Mouse (Mus musculus) hindbrain, embryonic 13.5 days (tissue): Measurements from ENCODE around the gene Basp1. TPM values are rescaled to one million over a fixed set of nuclear protein-coding genes. Genes with fewer than 3 reads are reported as not detected.
A peak's percentile ranks its signal among the peaks of the same experiment; 100 is the strongest.

Source experiments
- ATAC-seq: fragments of 200-750 bp; cut with Nextera tagmentation; 2 replicates; pipeline ENCODE4 v1.8.0; 2017; ENCODE audit warnings: moderate TSS enrichment; ENCODE audit not compliant: low FRiP score
- H3K27ac ChIP-seq: fragments of 300-500 bp; sonication (generic); 2 replicates; pipeline ENCODE4 v1.5.1; 2015; ENCODE audit warnings: inconsistent platforms, mild to moderate bottlenecking, moderate library complexity
- H3K27me3 ChIP-seq: fragments of 300-500 bp; sonication (generic); 2 replicates; pipeline ENCODE4 v1.6.1; 2015; ENCODE audit warnings: mild to moderate bottlenecking, inconsistent platforms
- H3K36me3 ChIP-seq: fragments of 300-500 bp; sonication (generic); 2 replicates; pipeline ENCODE4 v1.6.1; 2015; ENCODE audit warnings: mild to moderate bottlenecking, inconsistent platforms
- H3K4me1 ChIP-seq: fragments of 300-500 bp; sonication (generic); replicated peaks from 2 replicates; pipeline ENCODE4 v1.6.1; 2015; ENCODE audit warnings: inconsistent platforms
- H3K4me2 ChIP-seq: fragments of 300-500 bp; sonication (generic); 2 replicates; pipeline ENCODE4 v1.6.1; 2015; ENCODE audit warnings: inconsistent platforms, mild to moderate bottlenecking, moderate library complexity
- H3K4me3 ChIP-seq: fragments of 300-500 bp; sonication (generic); 2 replicates; pipeline ENCODE4 v1.5.1; 2015; ENCODE audit warnings: mild to moderate bottlenecking, inconsistent platforms
- H3K9ac ChIP-seq: fragments of 300-500 bp; sonication (generic); 2 replicates; pipeline ENCODE4 v1.6.1; 2015; ENCODE audit warnings: mild to moderate bottlenecking, inconsistent platforms
- H3K9me3 ChIP-seq: fragments of 300-500 bp; sonication (generic); 2 replicates; pipeline ENCODE4 v1.6.1; 2016; ENCODE audit warnings: inconsistent platforms
- WGBS: fragments of 180-500 bp; shearing (Covaris S2); methylation state at CpG from one replicate; pipeline ENCODE4 v1.1.7; 2015; 5-methylcytosine and 5-hydroxymethylcytosine counted together
- polyA plus RNA-seq: library from polyadenylated mRNA; unstranded; fragments of >200 nt; fragmentation: Nextera tagmentation; extraction: Ambion mirVana; gene quantifications from 2 replicates; pipeline ENCODE4 v1.2.1, GENCODE M21; 2015

The Basp1 gene
- polyA plus RNA-seq, 1 experiment from 2014 or later = 215 TPM

DNA sequence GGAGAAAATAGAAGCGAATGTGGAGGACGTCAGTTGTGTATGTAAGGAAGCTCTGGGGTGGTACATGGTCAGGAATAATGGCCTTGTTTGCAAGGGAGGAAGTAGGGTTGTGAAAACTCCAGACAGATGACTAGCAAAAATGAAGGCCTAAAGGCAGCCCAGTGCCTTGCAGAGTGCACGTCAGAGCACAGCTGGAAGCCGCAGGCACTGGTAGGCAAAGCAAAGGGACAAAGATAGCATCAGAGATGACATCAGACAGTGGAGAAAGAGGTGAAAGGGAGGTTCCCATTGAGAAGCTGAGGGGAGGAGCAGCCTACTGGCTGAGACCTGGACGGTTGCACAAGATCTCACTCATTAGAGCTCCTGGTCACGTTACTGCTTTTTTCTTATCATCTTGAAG, 58.8 kb downstream of the Basp1 start:
- ATAC-seq = no peak
- H3K4me3 ChIP-seq = no peak overlapping the region
- no peaks in the 10 kb centered on the region for H3K9me3 ChIP-seq
- H3K36me3 ChIP-seq = no peaks in the 10 kb centered on the region
- H3K27ac ChIP-seq = no peak overlapping the region
- 76% methylated on average over 6 of the region's 6 CpGs for WGBS
- H3K9ac ChIP-seq = no peak overlapping the region
- H3K4me1 ChIP-seq = peaks cover 12% of the 10 kb centered on the region
- no peak overlapping the region for H3K4me2 ChIP-seq
- no peaks in the 10 kb centered on the region for H3K27me3 ChIP-seq

DNA sequence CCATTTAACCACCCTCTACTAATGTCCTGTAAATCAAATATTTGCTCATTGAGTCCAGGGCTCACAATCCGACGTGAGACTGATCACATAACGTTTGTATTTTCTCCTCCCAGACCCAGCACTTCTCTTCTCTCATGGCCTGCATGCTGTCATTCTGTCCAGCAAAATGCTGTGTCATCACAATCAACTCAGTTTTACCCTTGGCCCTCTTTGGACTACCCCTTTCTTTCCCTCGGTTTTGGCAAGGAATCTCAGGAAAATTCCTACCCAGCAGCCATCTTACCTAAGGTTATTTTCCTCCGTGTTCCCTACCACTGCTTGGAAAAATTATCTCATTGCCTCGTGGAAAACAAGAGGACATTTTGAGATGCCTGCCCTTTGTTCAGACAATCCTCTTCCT, 60.1 kb downstream of the Basp1 start:
- ATAC-seq = no peak
- H3K4me3 ChIP-seq = no peak overlapping the region
- no peak overlapping the region for H3K27ac ChIP-seq
- no peaks in the 10 kb centered on the region for H3K36me3 ChIP-seq
- no peaks in the 10 kb centered on the region for H3K27me3 ChIP-seq
- peaks cover 5% of the 10 kb centered on the region; the same call in 1 of the 2 replicates for H3K4me1 ChIP-seq
- no peaks in the 10 kb centered on the region for H3K9me3 ChIP-seq
- H3K9ac ChIP-seq = no peak overlapping the region
- 88% methylated on average over 6 of the region's 6 CpGs for WGBS
- H3K4me2 ChIP-seq = no peak overlapping the region

DNA sequence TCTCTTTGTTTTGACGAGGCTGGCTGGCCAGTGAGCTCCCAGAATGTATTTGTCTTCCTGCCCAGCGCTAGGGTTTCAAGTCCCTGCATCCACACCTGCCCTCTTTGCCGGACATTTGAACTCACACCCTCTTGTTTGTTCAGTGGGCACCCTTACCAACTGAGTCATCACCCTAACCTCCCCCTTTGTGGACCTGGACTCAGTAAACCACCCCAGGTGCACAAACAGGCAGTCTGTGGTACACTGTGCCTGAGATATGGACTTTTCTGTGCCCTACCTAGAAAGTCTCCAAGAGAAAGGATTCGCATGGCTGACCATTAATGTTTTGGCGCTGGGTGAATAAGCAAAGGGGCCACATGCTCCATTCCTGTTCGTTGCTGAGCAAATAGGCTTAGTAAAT, 70.3 kb downstream of the Basp1 start:
- ATAC-seq = 0 out of 2 replicates have a peak, but pooled peaks have one; percentile 36

DNA sequence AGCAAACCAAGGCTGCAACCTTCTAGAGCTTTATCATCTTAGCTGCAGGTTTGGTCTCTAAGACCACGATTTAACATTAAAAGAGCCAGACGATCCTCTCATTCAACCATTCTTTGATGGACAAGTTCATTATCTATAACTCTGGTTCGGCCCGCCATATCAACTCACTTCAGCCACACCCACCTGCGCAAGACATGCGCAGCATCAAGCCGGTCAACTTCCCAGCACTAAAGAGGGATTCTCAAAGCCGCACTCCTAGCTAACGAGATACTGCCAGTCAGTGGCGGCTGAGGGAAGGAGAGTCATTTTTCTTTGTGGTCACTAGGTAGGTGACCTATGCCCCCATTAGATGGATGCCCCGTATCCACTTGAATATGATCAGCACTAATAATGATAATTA, 78.3 kb downstream of the Basp1 start:
- 87% methylated on average over 11 of the region's 11 CpGs for WGBS
- H3K4me2 ChIP-seq = no peak overlapping the region
- ATAC-seq = no peak

More for the DNA sequence above, 70.3 kb downstream of the Basp1 start:
- H3K27me3 ChIP-seq = no peaks in the 10 kb centered on the region
- H3K4me2 ChIP-seq = no peak overlapping the region
- no peaks in the 10 kb centered on the region for H3K9me3 ChIP-seq
- H3K4me3 ChIP-seq = no peak overlapping the region
- no peak overlapping the region for H3K27ac ChIP-seq
- H3K9ac ChIP-seq = no peak overlapping the region
- WGBS = 60% methylated on average over 6 of the region's 6 CpGs
- no peaks in the 10 kb centered on the region for H3K36me3 ChIP-seq
- H3K4me1 ChIP-seq = no peaks in the 10 kb centered on the region

DNA sequence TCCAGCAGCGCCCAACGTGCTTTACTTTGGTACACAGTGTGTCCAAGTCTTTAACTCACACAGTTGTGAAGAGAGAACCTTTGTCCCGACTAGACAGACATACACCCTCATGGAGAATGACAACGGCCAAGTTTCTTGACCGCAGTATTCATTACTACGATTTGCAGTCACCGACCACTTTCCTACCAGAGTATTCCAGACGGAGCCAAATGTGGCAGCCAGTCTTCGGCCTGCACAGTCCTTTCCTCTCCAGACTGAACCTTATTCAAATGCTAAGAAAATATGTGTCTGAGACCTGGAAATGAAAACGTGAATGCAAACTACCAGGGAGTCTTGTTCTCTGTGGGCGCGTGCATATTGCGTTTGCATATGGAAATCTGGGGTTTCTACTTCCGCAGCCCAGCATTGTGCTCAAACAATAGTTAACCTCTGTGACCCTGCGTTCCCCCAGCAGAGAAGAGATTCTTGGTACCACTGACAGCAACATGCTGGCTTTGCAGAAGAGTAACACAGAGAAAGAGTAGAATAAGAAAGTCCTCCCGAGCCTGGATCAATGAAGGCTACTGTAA, 81.6 kb downstream of the Basp1 start:
- no peak for ATAC-seq
- Histone ChIP-seq H3K36me3 (no peaks in the 10 kb centered on the region), H3K4me3 (no peak overlapping the region), H3K27me3 (no peaks in the 10 kb centered on the region), H3K9ac (no peak overlapping the region), H3K4me2 (no peak overlapping the region), H3K27ac (no peak overlapping the region), H3K4me1 (peaks cover 7% of the 10 kb centered on the region; the same call in 1 of the 2 replicates), H3K9me3 (no peaks in the 10 kb centered on the region)
- 29% methylated on average over 16 of the region's 16 CpGs for WGBS

More for the DNA sequence above, 78.3 kb downstream of the Basp1 start:
- H3K27me3 ChIP-seq = no peaks in the 10 kb centered on the region
- H3K4me1 ChIP-seq = peaks cover 7% of the 10 kb centered on the region; the same call in 1 of the 2 replicates
- no peak overlapping the region for H3K4me3 ChIP-seq
- H3K27ac ChIP-seq = no peak overlapping the region
- no peaks in the 10 kb centered on the region for H3K36me3 ChIP-seq
- no peaks in the 10 kb centered on the region for H3K9me3 ChIP-seq
- H3K9ac ChIP-seq = no peak overlapping the region

DNA sequence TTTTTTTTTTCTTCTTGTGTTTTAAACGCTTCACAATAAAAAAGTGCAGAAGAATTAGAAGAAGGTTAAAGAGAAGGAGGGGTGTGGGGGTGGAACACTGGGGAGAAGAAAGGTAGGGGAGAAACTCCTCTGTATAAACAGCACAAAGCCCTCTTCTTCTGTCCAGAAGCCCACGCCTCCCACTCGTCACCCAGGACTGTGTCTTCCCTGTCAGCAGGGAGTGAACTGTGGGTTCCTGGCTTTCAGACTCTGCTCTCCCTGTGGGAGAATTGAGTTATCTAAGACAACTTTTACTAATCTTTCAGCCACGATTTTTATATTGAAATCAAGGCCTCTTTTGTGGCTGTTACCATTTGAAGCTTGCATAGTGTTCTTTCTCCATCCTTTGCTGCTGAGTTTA, 82.6 kb downstream of the Basp1 start:
- H3K9me3 ChIP-seq = no peaks in the 10 kb centered on the region
- 59% methylated on average over 4 of the region's 4 CpGs for WGBS
- H3K9ac ChIP-seq = no peak overlapping the region
- H3K36me3 ChIP-seq = no peaks in the 10 kb centered on the region
- peaks cover 7% of the 10 kb centered on the region; the same call in 1 of the 2 replicates for H3K4me1 ChIP-seq
- no peak overlapping the region for H3K4me2 ChIP-seq
- H3K27ac ChIP-seq = no peak overlapping the region
- no peak for ATAC-seq
- H3K4me3 ChIP-seq = no peak overlapping the region
- no peaks in the 10 kb centered on the region for H3K27me3 ChIP-seq

DNA sequence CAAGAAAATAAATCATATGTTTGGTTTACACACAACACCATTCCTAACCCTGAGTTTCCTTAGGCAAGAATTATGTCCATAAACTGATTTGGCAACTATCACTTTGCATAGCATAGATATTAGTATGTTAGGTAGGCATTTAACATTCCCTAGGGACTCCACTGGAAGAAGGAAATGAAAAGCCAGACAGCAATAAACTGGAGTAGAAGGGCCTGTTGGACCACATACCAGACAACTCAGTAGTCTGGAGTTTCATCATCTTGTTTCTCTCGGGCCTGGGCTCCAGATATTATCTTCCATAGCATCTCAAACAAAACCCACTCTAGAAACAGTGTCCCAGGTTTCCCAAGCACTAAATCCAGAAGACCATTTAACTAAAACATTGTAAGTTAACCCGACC, 91.0 kb downstream of the Basp1 start:
- no peaks in the 10 kb centered on the region for H3K9me3 ChIP-seq
- H3K4me3 ChIP-seq = no peak overlapping the region
- no peak for ATAC-seq
- no peaks in the 10 kb centered on the region for H3K27me3 ChIP-seq
- 82% methylated on average over 2 of the region's 2 CpGs for WGBS
- no peaks in the 10 kb centered on the region for H3K4me1 ChIP-seq
- H3K27ac ChIP-seq = no peak overlapping the region
- H3K4me2 ChIP-seq = no peak overlapping the region
- no peak overlapping the region for H3K9ac ChIP-seq
- H3K36me3 ChIP-seq = no peaks in the 10 kb centered on the region

DNA sequence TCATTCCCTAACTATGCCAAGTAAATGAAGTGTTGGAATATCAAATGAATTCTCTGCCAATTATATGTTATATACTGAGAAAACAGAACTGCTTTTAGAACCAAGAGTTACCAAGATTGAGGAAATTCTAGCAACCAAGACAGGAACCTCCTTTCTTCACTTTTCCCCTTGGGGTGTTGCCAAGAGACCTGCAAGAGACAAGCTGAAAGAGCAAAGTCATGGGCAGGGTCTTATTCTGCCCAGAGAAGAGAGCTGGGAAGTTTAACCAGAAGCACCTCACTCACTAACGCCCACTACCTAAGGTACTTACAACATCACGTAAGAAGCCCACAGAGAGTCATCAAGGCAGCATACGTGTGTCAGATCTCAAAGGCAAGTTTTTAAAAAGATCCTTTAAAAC, 91.5 kb downstream of the Basp1 start:
- Histone ChIP-seq H3K36me3 (no peaks in the 10 kb centered on the region), H3K4me3 (no peak overlapping the region), H3K4me2 (no peak overlapping the region), H3K9me3 (no peaks in the 10 kb centered on the region), H3K27me3 (no peaks in the 10 kb centered on the region), H3K9ac (no peak overlapping the region), H3K4me1 (no peaks in the 10 kb centered on the region), H3K27ac (no peak overlapping the region)
- no peak for ATAC-seq
- WGBS = 96% methylated on average over 3 of the region's 3 CpGs

DNA sequence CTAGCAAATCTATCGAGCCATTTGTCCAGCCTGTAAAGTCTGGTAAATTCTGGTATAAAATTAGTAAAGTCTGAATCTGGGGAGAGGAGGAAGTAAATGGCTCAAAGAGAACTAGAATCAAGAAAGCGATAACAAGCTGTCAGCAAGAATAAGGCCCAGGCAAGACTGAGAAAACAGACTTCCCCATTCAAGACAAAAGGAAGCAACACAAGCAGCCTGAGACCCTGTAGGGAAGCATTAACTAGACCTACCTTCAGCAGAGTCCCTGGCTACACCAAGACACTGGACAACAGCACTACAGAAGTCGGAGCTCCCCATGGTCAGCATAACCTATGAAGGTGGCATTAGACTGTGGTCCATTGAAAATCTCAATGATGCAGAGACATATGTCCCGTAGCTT, 91.9 kb downstream of the Basp1 start:
- Histone ChIP-seq H3K36me3 (no peaks in the 10 kb centered on the region), H3K27ac (no peak overlapping the region), H3K4me2 (no peak overlapping the region), H3K4me1 (no peaks in the 10 kb centered on the region), H3K27me3 (no peaks in the 10 kb centered on the region), H3K9me3 (no peaks in the 10 kb centered on the region), H3K4me3 (no peak overlapping the region), H3K9ac (no peak overlapping the region)
- no peak for ATAC-seq
- WGBS = 94% methylated on average over 4 of the region's 4 CpGs

DNA sequence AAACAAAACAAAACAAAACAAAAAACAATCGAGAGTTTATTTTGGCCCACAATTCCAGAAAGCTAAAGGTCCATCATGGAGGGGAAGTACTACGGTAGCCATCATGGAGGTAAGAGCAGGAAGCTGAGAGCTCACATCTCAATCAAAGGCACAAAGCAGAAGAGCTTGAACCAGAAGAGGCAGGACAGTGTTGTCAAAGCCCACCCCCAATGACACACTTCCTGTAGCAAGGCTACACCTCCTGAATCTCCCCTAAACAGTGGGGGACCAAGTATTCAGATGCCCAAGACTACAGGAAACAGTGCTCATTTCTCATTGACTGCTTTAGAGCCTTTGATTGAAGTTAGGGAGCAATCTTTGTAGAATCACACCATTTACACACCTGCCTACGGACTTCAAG, 99.1 kb downstream of the Basp1 start:
- Histone ChIP-seq H3K9ac (no peak overlapping the region), H3K4me3 (no peak overlapping the region), H3K9me3 (0 out of 2 replicates have a peak, but pooled peaks cover 3% of the 10 kb centered on the region), H3K36me3 (no peaks in the 10 kb centered on the region), H3K27me3 (no peaks in the 10 kb centered on the region), H3K4me1 (no peaks in the 10 kb centered on the region), H3K4me2 (no peak overlapping the region), H3K27ac (no peak overlapping the region)
- 80% methylated on average over 3 of the region's 3 CpGs for WGBS
- no peak for ATAC-seq

Other genes starting within 250 kb of the Basp1 start
- gene Myo10, start 208.8 kb upstream of the Basp1 start, polyA plus RNA-seq = 26.6 and 27.8 TPM in 2 replicates